In genomic region chr13:56422072-56422723, GRCm38 (mm10) we compare ENCODE assay signal across 9 mouse cellular contexts. TPM values are rescaled to one million over a fixed set of nuclear protein-coding genes. Genes with fewer than 3 reads are reported as not detected.
A peak's percentile ranks its signal among the peaks of the same experiment; 100 is the strongest.
DNase-seq lines count a peak whose midpoint lies in the region; ATAC-seq lines count a peak whose summit lies in the region.
"Had no signal": no experiment of that assay in that cellular context is flagged by ENCODE, and none has a peak within 500 bp of the region (broad histone marks: within the 10 kb centered on the region; RNA-seq: fewer than 3 reads in every experiment).

No protein-coding gene starts in this region.

- peak overlapping the region; percentile 25; the same call in 1 of the 2 replicates for H3K9ac ChIP-seq in embryonic facial prominence, embryonic 11.5 days (replicated peaks; ENCODE audit: low read length)
- no peak overlapping the region for H3K9ac ChIP-seq in heart, embryonic 13.5 days
- H3K9ac ChIP-seq in liver, embryonic 11.5 days (ENCODE audit: low read depth, low read length): no peak overlapping the region

- no peaks in the 10 kb centered on the region for H3K36me3 ChIP-seq in embryonic facial prominence, embryonic 11.5 days (replicated peaks; ENCODE audit: control insufficient read depth, insufficient read depth, low read depth, low read length)
- H3K36me3 ChIP-seq in heart, embryonic 13.5 days: no peaks in the 10 kb centered on the region
- H3K36me3 ChIP-seq in liver, embryonic 11.5 days (ENCODE audit: control insufficient read depth, insufficient read depth, low read length): no peaks in the 10 kb centered on the region

- no peak overlapping the region for H3K27ac ChIP-seq in embryonic facial prominence, embryonic 11.5 days (replicated peaks; ENCODE audit: low read depth, low read length)
- H3K27ac ChIP-seq in heart, embryonic 13.5 days (replicated peaks): no peak overlapping the region
- no peak overlapping the region for H3K27ac ChIP-seq in liver, embryonic 11.5 days (ENCODE audit: low read depth, low read length)

- no peak overlapping the region for H3K4me3 ChIP-seq in embryonic facial prominence, embryonic 11.5 days (ENCODE audit: low read depth, low read length)
- no peak overlapping the region for H3K4me3 ChIP-seq in heart, embryonic 13.5 days
- H3K4me3 ChIP-seq in liver, embryonic 11.5 days (ENCODE audit: low read depth, low read length): no peak overlapping the region

- no peaks in the 10 kb centered on the region for H3K9me3 ChIP-seq in embryonic facial prominence, embryonic 11.5 days (replicated peaks; ENCODE audit: control insufficient read depth, low read length)
- no peaks in the 10 kb centered on the region for H3K9me3 ChIP-seq in heart, embryonic 13.5 days
- H3K9me3 ChIP-seq in liver, embryonic 11.5 days (ENCODE audit: control insufficient read depth, low read length): no peaks in the 10 kb centered on the region

- DNase-seq in CD4-positive helper T cell, adult 2 months (ENCODE audit: low read depth, low spot score): peak; percentile 15
- peak; percentile 64 to 67 for DNase-seq in adrenal gland, adult 18-20 months (ENCODE audit: low spot score in 2 of 2)
- peak; percentile 91 for DNase-seq in embryonic facial prominence, embryonic 11.5 days (ENCODE audit: low spot score)
- peak; percentile 67 to 88 for DNase-seq in kidney, postnatal 25 days
- peak; percentile 44 for DNase-seq in liver, embryonic 11.5 days (ENCODE audit: low spot score)
- DNase-seq in retina, adult 2 months (ENCODE audit: low read depth, low spot score): peak; percentile 34

- no peak overlapping the region for H3K4me2 ChIP-seq in embryonic facial prominence, embryonic 11.5 days (ENCODE audit: low read depth, low read length)
- H3K4me2 ChIP-seq in heart, embryonic 13.5 days: peak overlapping the region; percentile 10
- no peak overlapping the region for H3K4me2 ChIP-seq in liver, embryonic 11.5 days

- no peaks in the 10 kb centered on the region; the same call in 1 of the 2 replicates for H3K4me1 ChIP-seq in embryonic facial prominence, embryonic 11.5 days (ENCODE audit: control insufficient read depth, insufficient read depth, low read length)
- H3K4me1 ChIP-seq in heart, embryonic 13.5 days: peaks cover 15% of the 10 kb centered on the region
- H3K4me1 ChIP-seq in liver, embryonic 11.5 days (replicated peaks; ENCODE audit: control insufficient read depth, insufficient read depth, low read length): no peaks in the 10 kb centered on the region

- WGBS in embryonic facial prominence, embryonic 11.5 days: 21% methylated on average over 16 of the region's 16 CpGs
- WGBS in heart, embryonic 13.5 days: 21% methylated on average over 16 of the region's 16 CpGs
- 22% methylated on average over 16 of the region's 16 CpGs for WGBS in liver, embryonic 11.5 days

- H3K27me3 ChIP-seq in embryonic facial prominence, embryonic 11.5 days (ENCODE audit: control insufficient read depth, insufficient read depth, low read length): no peaks in the 10 kb centered on the region
- H3K27me3 ChIP-seq in heart, embryonic 13.5 days (replicated peaks): peaks cover 58% of the 10 kb centered on the region
- peaks cover 8% of the 10 kb centered on the region for H3K27me3 ChIP-seq in liver, embryonic 11.5 days (replicated peaks; ENCODE audit: control insufficient read depth, insufficient read depth, low read length)

- ATAC-seq in embryonic facial prominence, embryonic 11.5 days (replicated peaks; ENCODE audit: insufficient number of reproducible peaks, low FRiP score, low TSS enrichment, low read depth): no peak
- no peak for ATAC-seq in heart, embryonic 13.5 days (ENCODE audit: extremely low read depth, insufficient number of reproducible peaks, low FRiP score, low TSS enrichment)
- no peak for ATAC-seq in liver, embryonic 11.5 days (replicated peaks; ENCODE audit: low FRiP score)
- no peak for ATAC-seq in megakaryocyte-erythroid progenitor cell, adult 5-6 weeks (replicated peaks; ENCODE audit: low FRiP score, low TSS enrichment, poor library complexity, severe bottlenecking)

RNA-seq across cellular contexts. Expression of gene Gm3045, which starts 4.2 kb away (rescaled TPM):
- total RNA-seq in adrenal gland, adult 18-20 months (2021): not detected
- polyA plus RNA-seq in embryonic facial prominence, embryonic 11.5 days (2014; fragmentation: Nextera tagmentation; extraction: Ambion mirVana): not detected in 2 replicates
- polyA plus RNA-seq in heart, embryonic 13.5 days (2015; fragmentation: Nextera tagmentation; extraction: Ambion mirVana): not detected in 2 replicates
- polyA plus RNA-seq in liver, embryonic 11.5 days (2014; fragmentation: Nextera tagmentation; extraction: Ambion mirVana): not detected in 2 replicates
- not detected in 2 replicates for total RNA-seq in megakaryocyte-erythroid progenitor cell, adult 5-6 weeks (2014; fragmentation: Nextera tagmentation)
- total RNA-seq in megakaryocyte-erythroid progenitor cell, adult 5-6 weeks (2017): not detected in 2 replicates
- polyA plus RNA-seq: heart, embryonic 16.5 days had no signal

RNA-seq across cellular contexts. Expression of gene Slc25a48, which starts 16.0 kb away (rescaled TPM):
- 1 to 10 TPM; 2.4 to 5.9 TPM for total RNA-seq in adrenal gland, adult 18-20 months (2021)
- 0.08 TPM in 1 of 2 replicates, not detected in the other for polyA plus RNA-seq in embryonic facial prominence, embryonic 11.5 days (2014; fragmentation: Nextera tagmentation; extraction: Ambion mirVana)
- polyA plus RNA-seq in heart, embryonic 13.5 days (2015; fragmentation: Nextera tagmentation; extraction: Ambion mirVana): 0.05 TPM in 1 of 2 replicates, not detected in the other
- polyA plus RNA-seq in liver, embryonic 11.5 days (2014; fragmentation: Nextera tagmentation; extraction: Ambion mirVana): 0.18 and 0.37 TPM in 2 replicates
- not detected in 2 replicates for total RNA-seq in megakaryocyte-erythroid progenitor cell, adult 5-6 weeks (2014; fragmentation: Nextera tagmentation)
- not detected in 2 replicates for total RNA-seq in megakaryocyte-erythroid progenitor cell, adult 5-6 weeks (2017)

RNA-seq across cellular contexts. Expression of gene Il9, which starts 59.8 kb away (rescaled TPM):
- total RNA-seq in adrenal gland, adult 18-20 months (2021): not detected
- not detected in 2 replicates for polyA plus RNA-seq in embryonic facial prominence, embryonic 11.5 days (2014; fragmentation: Nextera tagmentation; extraction: Ambion mirVana)
- not detected in 2 replicates for polyA plus RNA-seq in heart, embryonic 13.5 days (2015; fragmentation: Nextera tagmentation; extraction: Ambion mirVana)
- polyA plus RNA-seq in liver, embryonic 11.5 days (2014; fragmentation: Nextera tagmentation; extraction: Ambion mirVana): not detected in 2 replicates
- not detected in 2 replicates for total RNA-seq in megakaryocyte-erythroid progenitor cell, adult 5-6 weeks (2014; fragmentation: Nextera tagmentation)
- not detected in 2 replicates for total RNA-seq in megakaryocyte-erythroid progenitor cell, adult 5-6 weeks (2017)
- polyA plus RNA-seq: heart, embryonic 16.5 days had no signal

Comparison
In these comparisons a context has a peak if more than half of its experiments do, and no peak if none do; other contexts are left out.
1. DNase-seq: peak in every context shown above with its lines; median percentile 91 in embryonic facial prominence, embryonic 11.5 days; 78 in kidney, postnatal 25 days; 66 in adrenal gland, adult 18-20 months; 44 in liver, embryonic 11.5 days; 34 in retina, adult 2 months; 15 in CD4-positive helper T cell, adult 2 months.